Mouse (Mus musculus): ENCODE measurements around the gene Mfsd4b5.

GRCm38 (mm10) chr10:39936553-39936952 lies 49.9 kb downstream of the Mfsd4b5 start:
- no peak for TF ChIP-seq CTCF (IDR thresholded peaks at IDR 0.05; ENCODE audit: extremely low read depth, insufficient read depth, low read length)
- no peak for TF ChIP-seq POLR2A (IDR thresholded peaks at IDR 0.05; ENCODE audit: extremely low read depth, insufficient read depth, low read length)

Data from cortical plate, adult 2 months (tissue).